Mouse (Mus musculus): ENCODE results near the gene Dennd1a.

- TF ChIP-seq POLR2A (IDR thresholded peaks at IDR 0.05; ENCODE audit: insufficient read depth, low read length): no peak
- no peak for TF ChIP-seq CTCF (IDR thresholded peaks at IDR 0.05; ENCODE audit: low read depth, low read length)
Observed at GRCm38 (mm10) chr2:37766027-37766761, 521.0 kb downstream of the Dennd1a start.

Data from ES-Bruce4 (cell line).